Mouse (Mus musculus): Measurements from ENCODE around the gene Mepce.

DNA sequence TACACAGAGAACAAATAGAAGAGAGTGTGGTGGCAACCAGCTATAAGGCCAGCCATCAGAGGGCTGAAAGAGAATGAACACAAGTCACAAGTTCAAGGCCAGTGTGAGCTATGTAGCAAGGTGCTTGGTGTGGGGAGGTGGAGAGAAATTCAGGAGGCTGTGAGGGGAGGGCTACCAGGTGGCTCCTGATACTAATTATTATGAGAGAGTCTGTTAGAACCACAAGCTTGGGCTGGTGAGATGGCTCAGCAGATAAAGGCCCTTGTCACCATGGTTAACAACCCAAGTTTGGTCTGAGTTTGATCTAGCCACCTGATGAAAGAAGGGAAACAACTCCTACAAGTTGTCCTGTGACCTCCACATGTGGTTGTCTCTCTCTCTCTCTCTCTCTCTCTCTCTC lies 14.7 kb downstream of the Mepce start:
- no peak for TF ChIP-seq EP300 (optimal IDR thresholded peaks at IDR 0.05)
- no peak for TF ChIP-seq CTCF (IDR thresholded peaks at IDR 0.05; ENCODE audit: low read depth)
